Mouse (Mus musculus) adrenal gland, postnatal 10 days (tissue): Measurements from ENCODE around the gene Psmc3ip. TPM values are rescaled to one million over a fixed set of nuclear protein-coding genes. Genes with fewer than 3 reads are reported as not detected.

Source experiments
- DNase-seq: peaks from one replicate; pipeline ENCODE4 v3.0.0; 2021; ENCODE audit warnings: mixed read lengths
- total RNA-seq, 2 experiments: library from RNA; stranded (reverse); gene quantifications; 2 replicates each; pipeline ENCODE4 v1.2.3; 2021

Gene Psmc3ip
- total RNA-seq, 2 experiments from 2014 or later: 6.6 to 7.1 TPM

GRCm38 (mm10) chr11:101078121-101078520 is 17.1 kb downstream of the Psmc3ip start, which contains the start of gene Hsd17b1:
Gene Hsd17b1 (plus strand): TSS chr11:101078411.
- DNase-seq: no peak

- no peak for DNase-seq
Measured at GRCm38 (mm10) chr11:101071810-101072428, 23.3 kb downstream of the Psmc3ip start.

GRCm38 (mm10) chr11:101070987-101071386 is 24.2 kb downstream of the Psmc3ip start:
- no peak for DNase-seq

GRCm38 (mm10) chr11:101070189-101070527 is 25.1 kb downstream of the Psmc3ip start:
- no peak for DNase-seq

GRCm38 (mm10) chr11:101069391-101070188 is 25.6 kb downstream of the Psmc3ip start, which contains the start of gene Naglu:
Gene Naglu (plus strand): TSS chr11:101070012.
- peak; percentile 98 for DNase-seq

GRCm38 (mm10) chr11:101066549-101067412 is 28.5 kb downstream of the Psmc3ip start:
- peak; percentile 90 for DNase-seq

- DNase-seq: peak; percentile 52
Measured at GRCm38 (mm10) chr11:101065002-101065401, 30.2 kb downstream of the Psmc3ip start.

GRCm38 (mm10) chr11:101064462-101064861 is 30.8 kb downstream of the Psmc3ip start:
- no peak for DNase-seq

GRCm38 (mm10) chr11:101063676-101064327 is 31.4 kb downstream of the Psmc3ip start:
- DNase-seq: peak; percentile 70

- no peak for DNase-seq
Measured at GRCm38 (mm10) chr11:101062971-101063675, 32.1 kb downstream of the Psmc3ip start.

GRCm38 (mm10) chr11:101062165-101062884 is 32.9 kb downstream of the Psmc3ip start:
- DNase-seq: peak; percentile 54

GRCm38 (mm10) chr11:101061049-101061448 is 34.2 kb downstream of the Psmc3ip start:
- no peak for DNase-seq

- DNase-seq: peak; percentile 80
Measured at GRCm38 (mm10) chr11:101060126-101060525, 35.1 kb downstream of the Psmc3ip start.

- DNase-seq: no peak
Measured at GRCm38 (mm10) chr11:101059473-101059872, 35.8 kb downstream of the Psmc3ip start.

- peak; percentile 40 for DNase-seq
Measured at GRCm38 (mm10) chr11:101058726-101059125, 36.5 kb downstream of the Psmc3ip start.

GRCm38 (mm10) chr11:101057860-101058259 is 37.4 kb downstream of the Psmc3ip start:
- DNase-seq: peak; percentile 92

- peak; percentile 47 for DNase-seq
Measured at GRCm38 (mm10) chr11:101056885-101057284, 38.4 kb downstream of the Psmc3ip start.

GRCm38 (mm10) chr11:101055418-101055817 is 39.8 kb downstream of the Psmc3ip start:
- no peak for DNase-seq

- DNase-seq: no peak
Measured at GRCm38 (mm10) chr11:101053974-101054373, 41.3 kb downstream of the Psmc3ip start.

- peak; percentile 55 for DNase-seq
Measured at GRCm38 (mm10) chr11:101052751-101053473, 42.3 kb downstream of the Psmc3ip start.
